Mouse (Mus musculus) neutrophil, adult 65 days (primary cell): ENCODE data around the gene Irf2bpl. TPM values are rescaled to one million over a fixed set of nuclear protein-coding genes. Genes with fewer than 3 reads are reported as not detected.

Experiments
- total RNA-seq: library from RNA; stranded (reverse); gene quantifications from 2 replicates; pipeline ENCODE4 v1.2.4, GENCODE M21; 2023

The Irf2bpl gene
- 2.7 and 2.9 TPM in 2 replicates for total RNA-seq

DNA sequence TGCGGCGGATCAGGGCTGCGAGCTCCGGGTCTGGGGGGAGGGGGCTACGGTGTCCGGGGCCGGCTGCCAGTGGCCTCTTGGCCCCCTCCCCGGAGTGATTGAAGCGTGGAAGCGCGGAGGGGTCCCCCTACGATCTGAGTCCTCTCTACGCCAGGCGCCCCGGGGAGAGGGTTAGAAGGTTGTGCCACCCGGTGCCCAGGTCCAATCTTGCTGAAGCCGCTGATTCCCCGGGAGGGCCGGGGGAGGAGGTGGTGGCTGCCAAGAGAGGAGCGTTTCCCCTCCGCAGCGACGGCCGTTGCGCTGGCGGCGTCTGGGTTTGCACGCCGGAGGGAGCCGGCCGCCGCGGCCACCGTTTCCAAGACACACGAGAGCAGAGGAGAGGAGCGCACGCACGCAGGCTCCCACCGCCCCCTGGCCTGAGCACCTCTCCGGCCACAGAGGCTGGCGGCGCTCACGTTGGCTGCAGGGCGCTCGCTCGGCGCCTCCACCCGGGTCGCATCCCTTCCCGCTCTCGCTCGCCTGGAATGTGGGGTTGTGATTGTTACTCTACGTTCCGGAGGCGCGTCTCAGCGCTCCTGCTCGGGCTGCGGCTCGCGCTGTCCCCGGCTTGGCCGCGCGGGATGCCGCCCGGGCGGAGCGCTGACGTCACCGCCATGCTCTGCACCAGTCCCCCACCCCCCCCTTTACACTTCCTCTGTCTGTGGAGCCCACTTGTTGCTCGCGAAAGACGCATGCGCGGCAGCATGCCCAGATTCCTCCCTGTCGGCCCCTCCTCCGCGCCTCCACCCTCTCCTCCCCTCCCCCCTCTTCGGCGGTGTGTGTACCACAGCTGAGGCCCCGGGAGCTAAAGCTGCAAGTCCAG lies at the start of gene Irf2bpl:
Irf2bpl (minus strand) TSS at position 602 of the 862 bp plus-strand sequence.

Other genes with a start within 250 kb of the Irf2bpl start
- not detected in 2 replicates for gene Vash1, start 206.1 kb downstream of the Irf2bpl start, total RNA-seq
- gene Angel1, start 158.3 kb downstream of the Irf2bpl start, total RNA-seq = 0.34 and 0.54 TPM in 2 replicates
- gene Lrrc74a, start 150.4 kb downstream of the Irf2bpl start, total RNA-seq = not detected in 2 replicates
- gene Cipc, start 62.2 kb upstream of the Irf2bpl start, total RNA-seq = 5.6 and 10.7 TPM in 2 replicates
- gene Zdhhc22, start 105.6 kb upstream of the Irf2bpl start, total RNA-seq = not detected in 2 replicates
- not detected in 2 replicates for gene Tmem63c, start 136.5 kb upstream of the Irf2bpl start, total RNA-seq
- gene Ngb, start 217.7 kb upstream of the Irf2bpl start, total RNA-seq = not detected in 2 replicates